Mouse (Mus musculus) C2C12 (cell line): ENCODE results near the gene Zswim7.

ENCODE experiments used
- CTCF ChIP-seq: IDR thresholded peaks from one replicate; pipeline ENCODE4 v1.5.1; 2011; ENCODE audit not compliant: control insufficient read depth, insufficient read depth, insufficient read length
- MYOD1 ChIP-seq: IDR thresholded peaks from one replicate; pipeline ENCODE4 v1.6.1; 2011; ENCODE audit warnings: low read depth; ENCODE audit not compliant: control insufficient read depth, insufficient read length

DNA sequence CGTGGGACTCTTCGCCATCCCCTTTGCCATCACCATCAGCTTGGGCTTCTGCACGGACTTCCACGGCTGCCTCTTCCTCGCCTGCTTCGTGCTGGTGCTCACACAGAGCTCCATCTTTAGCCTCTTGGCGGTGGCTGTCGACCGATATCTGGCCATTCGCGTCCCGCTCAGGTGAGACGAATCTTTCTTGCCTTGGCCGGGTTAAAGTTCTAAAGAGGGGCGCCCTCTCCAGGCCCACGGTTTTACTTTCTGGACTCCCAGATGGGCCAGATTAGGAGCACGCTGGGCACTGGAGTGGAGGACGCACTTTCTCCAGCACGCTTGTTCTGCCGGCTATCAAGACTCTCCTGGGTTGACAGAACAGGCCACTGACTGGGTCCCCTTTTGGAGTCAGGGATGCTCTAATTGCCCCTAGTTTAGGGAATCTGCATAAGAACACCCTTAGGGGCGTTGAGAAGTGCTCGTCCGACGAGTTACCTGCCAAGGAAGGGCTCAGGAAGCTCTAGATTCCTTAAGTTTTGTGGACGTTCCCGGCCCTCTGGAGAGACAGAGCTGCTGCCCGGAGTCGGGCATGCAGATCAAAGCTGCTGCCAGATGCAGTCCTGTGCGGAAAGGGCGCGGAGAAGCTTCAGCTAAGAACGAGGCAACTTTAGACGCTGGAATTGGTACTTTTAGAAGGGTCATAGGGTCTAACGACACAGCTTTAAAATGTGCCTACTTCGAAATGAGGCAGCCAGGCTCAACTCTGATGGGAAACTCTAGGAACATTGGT lies 31.7 kb downstream of the Zswim7 start:
- TF ChIP-seq CTCF: no peak
- TF ChIP-seq MYOD1: no peak
